Mouse (Mus musculus): ENCODE measurements at regions not wholly inside any gene's neighbourhood (a gene's known extent, or its start where the extent isn't known, plus 50 kb on each side); places are given as distances from the start of the nearest gene placed in this dataset.

- TF ChIP-seq CTCF (IDR thresholded peaks at IDR 0.05; ENCODE audit: low read depth) (no peak), EP300 (optimal IDR thresholded peaks at IDR 0.05) (no peak)
These were observed 326.5 kb downstream of the Ppp3ca start for GRCm38 (mm10) chr3:136996381-136996895.

Measured in stomach, postnatal 0 days (tissue).